ENCODE assay signal across 23 mouse cellular contexts in genomic region chr9:27121254-27121653, GRCm38 (mm10). TPM values are rescaled to one million over a fixed set of nuclear protein-coding genes. Genes with fewer than 3 reads are reported as not detected.
DNase-seq lines count a peak whose midpoint lies in the region; ATAC-seq and TF ChIP-seq lines count a peak whose summit lies in the region.
"Had no signal": no experiment of that assay in that cellular context is flagged by ENCODE, and none has a peak within 500 bp of the region (broad histone marks: within the 10 kb centered on the region; RNA-seq: fewer than 3 reads in every experiment).

No protein-coding gene starts in this region.

- H3K4me1 ChIP-seq in kidney, embryonic 16.5 days (ENCODE audit: insufficient read depth, low read length) = no peaks in the 10 kb centered on the region

- H3K27me3 ChIP-seq in kidney, embryonic 16.5 days (ENCODE audit: insufficient read depth, low read length) = no peaks in the 10 kb centered on the region
- no peaks in the 10 kb centered on the region for H3K27me3 ChIP-seq in C2C12 (ENCODE audit: control insufficient read depth, insufficient read depth, insufficient read length)
- H3K27me3 ChIP-seq: embryonic facial prominence, embryonic 12.5 days; forebrain, embryonic 15.5 days; heart, embryonic 15.5 days had no signal

- ATAC-seq in kidney, embryonic 16.5 days (ENCODE audit: low FRiP score, low TSS enrichment) = no peak
- no peak for ATAC-seq in activated CD4-positive, CD25-positive, alpha-beta regulatory T cell, adult 4 months
- ATAC-seq: forebrain, embryonic 15.5 days had no signal

- WGBS in kidney, embryonic 16.5 days = 84% methylated on average over 9 of the region's 9 CpGs

- H3K9me3 ChIP-seq in kidney, embryonic 16.5 days (ENCODE audit: low read length) = no peaks in the 10 kb centered on the region
- H3K9me3 ChIP-seq: embryonic facial prominence, embryonic 12.5 days; forebrain, embryonic 15.5 days; G1E; heart, embryonic 15.5 days; hindbrain, embryonic 10.5 days had no signal

- H3K4me3 ChIP-seq in gastrocnemius, adult 2 months = no peak overlapping the region
- H3K4me3 ChIP-seq in kidney, embryonic 16.5 days (ENCODE audit: low read length) = no peak overlapping the region
- H3K4me3 ChIP-seq in C2C12 (ENCODE audit: insufficient read depth, poor library complexity, severe bottlenecking) = no peak overlapping the region
- H3K4me3 ChIP-seq: embryonic facial prominence, embryonic 12.5 days; forebrain, embryonic 15.5 days; heart, adult 2 months; heart, embryonic 15.5 days; hindbrain, embryonic 10.5 days had no signal

- no peak for TF ChIP-seq CTCF in gastrocnemius, adult 2 months (IDR thresholded peaks at IDR 0.05)
- TF ChIP-seq CTCF in C2C12 (IDR thresholded peaks at IDR 0.05; ENCODE audit: control insufficient read depth, insufficient read depth, insufficient read length) = no peak

- H3K9ac ChIP-seq in kidney, embryonic 16.5 days (replicated peaks; ENCODE audit: low read length) = no peak overlapping the region
- H3K9ac ChIP-seq: embryonic facial prominence, embryonic 12.5 days; forebrain, embryonic 15.5 days; heart, embryonic 15.5 days; hindbrain, embryonic 14.5 days had no signal

- peak overlapping the region; percentile 41 for H3K27ac ChIP-seq in gastrocnemius, adult 2 months
- no peak overlapping the region for H3K27ac ChIP-seq in kidney, embryonic 16.5 days (ENCODE audit: low read length)
- H3K27ac ChIP-seq: embryonic facial prominence, embryonic 12.5 days; forebrain, embryonic 15.5 days; heart, adult 2 months; heart, embryonic 15.5 days; hindbrain, embryonic 10.5 days; hindbrain, embryonic 14.5 days had no signal

- no peak overlapping the region for H3K4me2 ChIP-seq in kidney, embryonic 16.5 days (replicated peaks; ENCODE audit: low read depth, low read length)
- H3K4me2 ChIP-seq: embryonic facial prominence, embryonic 12.5 days; forebrain, embryonic 15.5 days; heart, embryonic 11.5 days; heart, embryonic 15.5 days; hindbrain, embryonic 14.5 days had no signal

- intact Hi-C loops in gastrocnemius, adult 2 months (cut with DNase I) = no loop called here

- no peaks in the 10 kb centered on the region for H3K79me3 ChIP-seq in C2C12 (ENCODE audit: low read depth)

- H3ac ChIP-seq in C2C12 (ENCODE audit: control insufficient read depth, insufficient read length, low read depth) = no peak overlapping the region

- no peaks in the 10 kb centered on the region for H3K36me3 ChIP-seq in kidney, embryonic 16.5 days (ENCODE audit: insufficient read depth, low read length)
- H3K36me3 ChIP-seq in C2C12 (ENCODE audit: control insufficient read depth, insufficient read depth) = no peaks in the 10 kb centered on the region
- H3K36me3 ChIP-seq: embryonic facial prominence, embryonic 12.5 days; forebrain, embryonic 15.5 days; G1E; heart, embryonic 15.5 days had no signal

- DNase-seq in gastrocnemius, adult 2 months = no peak
- no peak for DNase-seq in gastrocnemius, adult 8-10 months (ENCODE audit: low spot score in 2 of 2)
- peak; percentile 40 for DNase-seq in kidney, postnatal 14 days
- DNase-seq in R1 (ENCODE audit: low read depth, low spot score) = peak; percentile 87
- no peak for DNase-seq in embryo, embryonic 10 days (ENCODE audit: low spot score)
- DNase-seq: adrenal gland, adult 8-10 months; adrenal gland, postnatal 36 days; B cell, adult 2 months; cerebellum, adult 11 months; cerebellum, adult 8-10 months; cerebellum, postnatal 14 days; gastrocnemius, postnatal 14 days; heart, adult 2 months had no signal

- H3K79me2 ChIP-seq in C2C12 (ENCODE audit: control insufficient read depth, insufficient read depth) = no peaks in the 10 kb centered on the region

TF ChIP-seq in C2C12, 6 proteins besides CTCF, POLR2A, EP300 and RAD21:
- TF ChIP-seq MYOG (IDR thresholded peaks at IDR 0.05; ENCODE audit: control insufficient read depth, extremely low read depth, insufficient read length) = no peak
- peak; percentile 14 for TF ChIP-seq CEBPB (IDR thresholded peaks at IDR 0.05; ENCODE audit: low read depth)

RNA-seq across cellular contexts. Expression of gene Jam3, which starts 34.0 kb away (rescaled TPM):
- total RNA-seq in gastrocnemius, adult 2 months (2021) = 10 to 100 TPM in 1 of 2 experiments, 1 to 10 TPM in 1; 5.5 to 11.4 TPM
- 1 to 10 TPM; 4.6 to 7.1 (median 5.2) TPM for total RNA-seq in gastrocnemius, adult 8-10 months (2022)
- polyA plus RNA-seq in kidney, embryonic 16.5 days (2015; fragmentation: Nextera tagmentation; extraction: Ambion mirVana) = 81.5 TPM in 2 replicates
- 15.8 TPM for polyA plus RNA-seq in C2C12 (2012; fragmentation: generic; extraction: Trizol)
- polyA plus RNA-seq in activated CD4-positive, CD25-positive, alpha-beta regulatory T cell, adult 4 months (2017; shearing (Covaris generic)) = under 1 TPM in 1 of 2 experiments, not detected in 1; 0.56 TPM
- total RNA-seq: G1E had no signal
- polyA plus RNA-seq: G1E had no signal

Comparison
In these comparisons a context has a peak if more than half of its experiments do, and no peak if none do; other contexts are left out.
1. DNase-seq: peak in kidney, postnatal 14 days (single experiment) and R1 (single experiment); none in gastrocnemius, adult 2 months (single experiment), gastrocnemius, adult 8-10 months (0 of 2) and embryo, embryonic 10 days (single experiment).
2. RNA of gene Jam3, which starts 34.0 kb away (polyA plus RNA-seq): 81.5 TPM in kidney, embryonic 16.5 days and 15.8 TPM in C2C12 (single experiment); 0.56 TPM in activated CD4-positive, CD25-positive, alpha-beta regulatory T cell, adult 4 months; every median in the first group is over 10 times any median in the second.